Mouse (Mus musculus) midbrain, embryonic 10.5 days (tissue): ENCODE measurements around the gene Dgat2. TPM values are rescaled to one million over a fixed set of nuclear protein-coding genes. Genes with fewer than 3 reads are reported as not detected.

Experiments
- DNase-seq: peaks from one replicate; pipeline ENCODE4 v3.0.0-alpha.2; 2017; ENCODE audit warnings: low spot score
- H3K27ac ChIP-seq: fragments of 300-500 bp; sonication (generic); replicated peaks from 2 replicates; pipeline ENCODE4 v1.5.1; 2016; ENCODE audit warnings: mild to moderate bottlenecking
- H3K27me3 ChIP-seq: fragments of 300-500 bp; sonication (generic); 2 replicates; pipeline ENCODE4 v1.6.1; 2016; ENCODE audit warnings: low read depth, mild to moderate bottlenecking; ENCODE audit not compliant: poor library complexity, severe bottlenecking
- H3K36me3 ChIP-seq: fragments of 300-500 bp; sonication (generic); 2 replicates; pipeline ENCODE4 v1.6.1; 2016; ENCODE audit warnings: mild to moderate bottlenecking, moderate library complexity
- H3K4me1 ChIP-seq: fragments of 300-500 bp; sonication (generic); 2 replicates; pipeline ENCODE4 v1.6.1; 2016
- H3K4me3 ChIP-seq: fragments of 300-500 bp; sonication (generic); 2 replicates; pipeline ENCODE4 v1.5.1; 2016; ENCODE audit warnings: mild to moderate bottlenecking, moderate library complexity
- H3K9me3 ChIP-seq: fragments of 300-500 bp; sonication (generic); replicated peaks from 2 replicates; pipeline ENCODE4 v1.6.1; 2016; ENCODE audit warnings: mild to moderate bottlenecking
- WGBS: fragments of 180-500 bp; shearing (Covaris S2); methylation state at CpG from one replicate; pipeline ENCODE4 v1.1.7; 2016; 5-methylcytosine and 5-hydroxymethylcytosine counted together
- polyA plus RNA-seq: library from polyadenylated mRNA; unstranded; fragments of >200 nt; fragmentation: Nextera tagmentation; extraction: Ambion mirVana; gene quantifications from 2 replicates; pipeline ENCODE4 v1.2.1, GENCODE M21; 2016

Dgat2 gene
- polyA plus RNA-seq, 1 experiment from 2014 or later, result 13.6 TPM

- peaks cover 11% of the 10 kb centered on the region; the same call in 1 of the 2 replicates for H3K9me3 ChIP-seq
- WGBS, result 52% methylated on average over 10 of the region's 10 CpGs
- peaks cover 17% of the 10 kb centered on the region for H3K4me1 ChIP-seq
- DNase-seq, result no peak
- no peak overlapping the region for H3K4me3 ChIP-seq
- H3K36me3 ChIP-seq, result peaks cover 6% of the 10 kb centered on the region; the same call in 1 of the 2 replicates
- H3K27ac ChIP-seq, result no peak overlapping the region
- H3K27me3 ChIP-seq, result no peaks in the 10 kb centered on the region
Measured at GRCm38 (mm10) chr7:99128020-99128950, 54.2 kb downstream of the Dgat2 start.

- 91% methylated on average over 8 of the region's 8 CpGs for WGBS
- Histone ChIP-seq H3K4me1 (peaks cover 20% of the 10 kb centered on the region), H3K4me3 (no peak overlapping the region), H3K27me3 (no peaks in the 10 kb centered on the region), H3K9me3 (peaks cover 11% of the 10 kb centered on the region; the same call in 1 of the 2 replicates), H3K36me3 (peaks cover 6% of the 10 kb centered on the region; the same call in 1 of the 2 replicates), H3K27ac (no peak overlapping the region)
- DNase-seq, result no peak
Measured at GRCm38 (mm10) chr7:99126057-99126456, 56.5 kb downstream of the Dgat2 start.

GRCm38 (mm10) chr7:99122651-99123050 is 59.9 kb downstream of the Dgat2 start:
- Histone ChIP-seq H3K36me3 (peaks cover 6% of the 10 kb centered on the region; the same call in 1 of the 2 replicates), H3K4me3 (no peak overlapping the region), H3K27ac (no peak overlapping the region), H3K9me3 (peaks cover 11% of the 10 kb centered on the region; the same call in 1 of the 2 replicates), H3K27me3 (no peaks in the 10 kb centered on the region), H3K4me1 (peaks cover 8% of the 10 kb centered on the region)
- no peak for DNase-seq
- WGBS, result 75% methylated on average over 5 of the region's 5 CpGs

GRCm38 (mm10) chr7:99120865-99121521 is 61.5 kb downstream of the Dgat2 start:
- no peak overlapping the region for H3K4me3 ChIP-seq
- no peak overlapping the region for H3K27ac ChIP-seq
- H3K36me3 ChIP-seq, result peaks cover 6% of the 10 kb centered on the region; the same call in 1 of the 2 replicates
- WGBS, result 89% methylated on average over 5 of the region's 5 CpGs
- H3K4me1 ChIP-seq, result peaks cover 3% of the 10 kb centered on the region; the same call in 1 of the 2 replicates
- H3K9me3 ChIP-seq, result peaks cover 11% of the 10 kb centered on the region; the same call in 1 of the 2 replicates
- no peaks in the 10 kb centered on the region for H3K27me3 ChIP-seq
- no peak for DNase-seq

DNA sequence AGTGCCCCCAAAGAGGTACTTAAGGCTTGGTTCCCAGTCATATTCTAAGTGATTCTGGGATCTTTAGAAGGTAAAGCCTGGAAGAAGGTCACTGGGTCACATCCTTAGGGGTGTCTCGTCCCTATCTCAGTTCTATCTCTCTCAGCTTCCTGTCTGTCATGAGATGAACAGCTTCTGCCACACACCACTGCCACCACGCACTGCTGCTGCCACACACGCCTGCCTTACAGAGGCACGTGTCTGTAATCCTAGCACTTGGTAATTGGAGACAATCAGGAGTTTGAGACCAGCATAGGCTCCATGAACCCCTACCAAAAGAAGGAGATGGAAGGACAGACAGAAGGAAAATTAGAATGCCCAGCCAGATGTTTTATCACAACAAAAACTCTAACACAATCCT is 62.4 kb downstream of the Dgat2 start:
- H3K36me3 ChIP-seq, result peaks cover 6% of the 10 kb centered on the region; the same call in 1 of the 2 replicates
- 87% methylated on average over 4 of the region's 4 CpGs for WGBS
- H3K27me3 ChIP-seq, result no peaks in the 10 kb centered on the region
- no peak overlapping the region for H3K4me3 ChIP-seq
- DNase-seq, result no peak
- no peak overlapping the region for H3K27ac ChIP-seq
- peaks cover 3% of the 10 kb centered on the region; the same call in 1 of the 2 replicates for H3K4me1 ChIP-seq
- H3K9me3 ChIP-seq, result peaks cover 9% of the 10 kb centered on the region; the same call in 1 of the 2 replicates

GRCm38 (mm10) chr7:99116781-99117180 is 65.7 kb downstream of the Dgat2 start:
- 85% methylated on average over 3 of the region's 3 CpGs for WGBS
- DNase-seq, result no peak
- H3K4me3 ChIP-seq, result no peak overlapping the region

DNA sequence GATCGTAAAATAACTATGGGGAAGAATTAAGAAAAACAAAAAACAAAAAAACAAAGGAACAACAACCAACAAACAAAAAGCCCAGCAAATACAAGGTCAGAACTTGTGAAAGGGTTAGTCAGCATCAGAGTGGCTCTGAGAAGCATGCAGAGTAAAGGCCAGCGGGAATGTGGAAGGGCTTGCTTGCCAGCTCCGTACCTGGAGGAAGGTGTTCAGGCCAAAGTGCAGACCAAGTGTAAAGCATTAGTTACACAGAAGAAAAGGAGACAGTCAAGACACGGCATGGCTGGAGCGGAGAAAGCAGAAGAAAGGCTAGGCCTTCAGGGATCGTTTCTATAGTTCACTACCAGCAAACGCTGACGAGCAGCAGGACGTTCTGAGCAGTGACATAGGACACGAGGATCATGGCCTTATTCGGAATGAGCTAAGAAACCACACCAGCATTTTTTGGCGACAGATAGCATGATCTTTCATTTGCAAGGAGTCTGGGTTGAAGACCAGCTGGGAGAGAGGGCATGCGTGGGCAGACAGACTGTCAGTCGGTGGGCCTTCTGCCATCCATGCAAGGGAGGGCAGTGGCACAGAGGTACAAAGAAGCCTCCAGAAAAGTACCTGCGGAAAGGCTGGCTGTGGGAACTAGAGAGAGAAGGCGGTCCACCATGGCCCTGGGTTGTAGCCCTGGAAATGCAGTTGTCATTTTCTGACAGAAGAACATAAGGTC is 68.4 kb downstream of the Dgat2 start:
- Histone ChIP-seq H3K27me3 (no peaks in the 10 kb centered on the region), H3K4me1 (no peaks in the 10 kb centered on the region), H3K4me3 (no peak overlapping the region), H3K27ac (no peak overlapping the region), H3K36me3 (no peaks in the 10 kb centered on the region), H3K9me3 (no peaks in the 10 kb centered on the region)
- WGBS, result 92% methylated on average over 16 of the region's 16 CpGs
- no peak for DNase-seq

More at GRCm38 (mm10) chr7:99116781-99117180, 65.7 kb downstream of the Dgat2 start:
- Histone ChIP-seq H3K27ac (no peak overlapping the region), H3K4me1 (no peaks in the 10 kb centered on the region), H3K36me3 (no peaks in the 10 kb centered on the region), H3K9me3 (no peaks in the 10 kb centered on the region), H3K27me3 (no peaks in the 10 kb centered on the region)

GRCm38 (mm10) chr7:99107566-99107965 is 75.0 kb downstream of the Dgat2 start:
- Histone ChIP-seq H3K9me3 (no peaks in the 10 kb centered on the region), H3K27me3 (no peaks in the 10 kb centered on the region), H3K27ac (no peak overlapping the region), H3K36me3 (no peaks in the 10 kb centered on the region), H3K4me1 (peaks cover 10% of the 10 kb centered on the region), H3K4me3 (no peak overlapping the region)
- 53% methylated on average over 3 of the region's 3 CpGs for WGBS
- no peak for DNase-seq

DNA sequence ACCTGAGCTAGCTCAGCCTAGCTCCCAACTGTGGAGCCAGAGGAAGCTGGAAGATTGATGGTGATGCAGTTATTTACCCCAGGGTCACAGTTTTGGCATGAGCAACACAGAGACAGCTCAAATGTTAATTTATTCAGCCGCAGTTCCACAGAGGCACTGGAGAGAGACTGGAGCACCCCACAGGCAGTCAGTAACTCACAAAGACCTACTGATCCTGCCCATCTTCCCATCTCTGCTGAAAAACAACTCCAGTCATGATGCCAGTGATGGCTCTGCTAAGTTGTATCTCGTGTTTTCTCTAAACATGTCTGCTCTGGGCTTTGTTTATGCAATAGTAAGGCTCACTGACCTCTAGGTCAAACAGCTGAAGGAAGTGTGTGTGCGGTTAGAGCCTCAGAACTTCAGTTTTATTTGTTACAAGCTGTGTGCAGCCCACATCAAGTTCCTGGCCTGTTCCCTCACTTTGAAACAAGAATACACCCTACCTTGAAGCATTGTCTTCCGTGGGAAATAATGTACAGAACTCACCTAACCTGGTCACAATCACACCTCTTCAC is 75.7 kb downstream of the Dgat2 start:
- no peaks in the 10 kb centered on the region for H3K27me3 ChIP-seq
- 59% methylated on average over 4 of the region's 4 CpGs for WGBS
- no peak overlapping the region for H3K4me3 ChIP-seq

More for the DNA sequence above, 75.7 kb downstream of the Dgat2 start:
- Histone ChIP-seq H3K4me1 (peaks cover 18% of the 10 kb centered on the region), H3K9me3 (no peaks in the 10 kb centered on the region), H3K36me3 (no peaks in the 10 kb centered on the region), H3K27ac (no peak overlapping the region)
- DNase-seq, result no peak

Other genes with a start within 250 kb of the Dgat2 start
- gene Uvrag, start 41.6 kb downstream of the Dgat2 start, polyA plus RNA-seq, result 9.7 and 10.0 TPM in 2 replicates
- gene Mogat2, start 55.9 kb upstream of the Dgat2 start, polyA plus RNA-seq, result 18.5 and 30.3 TPM in 2 replicates
- gene Map6, start 84.7 kb upstream of the Dgat2 start, polyA plus RNA-seq, result 27.9 and 39.5 TPM in 2 replicates
- gene Serpinh1, start 170.5 kb upstream of the Dgat2 start, polyA plus RNA-seq, result 789 and 882 TPM in 2 replicates
- gene Gdpd5, start 198.7 kb upstream of the Dgat2 start, polyA plus RNA-seq, result 23.5 and 28.2 TPM in 2 replicates